Mouse (Mus musculus) gastrocnemius, adult 18-20 months (tissue): Measurements from ENCODE around the gene Kat5. TPM values are rescaled to one million over a fixed set of nuclear protein-coding genes. Genes with fewer than 3 reads are reported as not detected.

Source experiments
- DNase-seq: peaks from one replicate; pipeline ENCODE4 v3.0.0; 2021; ENCODE audit warnings: low spot score
- total RNA-seq, 2 experiments: library from RNA; stranded (reverse); gene quantifications; 2 replicates each; pipeline ENCODE4 v1.2.3; 2021

Gene Kat5
- total RNA-seq, 2 experiments from 2014 or later, result 24.0 to 26.0 TPM

DNA sequence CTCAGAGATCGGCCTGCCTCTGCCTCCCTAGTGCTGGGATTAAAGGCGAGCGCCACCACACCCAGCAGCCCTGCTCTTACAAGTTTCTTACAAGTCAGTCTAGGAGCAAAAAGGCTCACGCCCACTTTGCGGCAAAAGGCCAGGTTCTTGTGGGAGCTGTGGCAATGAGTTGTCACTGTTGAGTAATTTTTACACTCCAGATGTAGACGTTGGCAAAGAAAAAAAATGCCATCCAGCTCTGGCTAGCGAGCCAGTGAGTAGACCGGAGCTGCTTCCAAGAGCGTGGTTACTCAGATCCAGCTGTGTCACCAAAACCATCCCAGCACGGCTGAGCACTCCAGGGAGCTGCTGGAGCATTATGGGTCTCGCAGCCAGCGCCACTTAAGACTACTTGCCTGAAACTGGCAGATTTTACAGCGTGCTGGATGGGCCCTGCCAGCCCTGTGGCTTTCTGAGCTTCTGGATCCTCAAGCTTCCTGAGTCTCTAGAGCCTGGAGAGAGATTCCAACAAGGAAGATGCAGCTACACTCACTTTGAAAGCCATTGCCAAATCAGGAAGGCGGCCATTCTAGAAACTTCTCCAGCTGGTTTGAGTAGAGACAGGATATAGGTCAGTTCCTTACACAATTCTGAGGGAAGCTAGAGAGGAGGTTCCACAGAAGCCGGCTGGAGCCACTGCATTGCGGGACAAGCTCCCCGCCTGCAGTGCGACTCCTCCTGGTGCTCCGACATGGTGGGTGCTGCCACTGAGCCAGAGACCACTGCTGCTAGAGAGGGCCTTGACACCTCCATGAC, 37.5 kb downstream of the Kat5 start:
- DNase-seq, result no peak

DNA sequence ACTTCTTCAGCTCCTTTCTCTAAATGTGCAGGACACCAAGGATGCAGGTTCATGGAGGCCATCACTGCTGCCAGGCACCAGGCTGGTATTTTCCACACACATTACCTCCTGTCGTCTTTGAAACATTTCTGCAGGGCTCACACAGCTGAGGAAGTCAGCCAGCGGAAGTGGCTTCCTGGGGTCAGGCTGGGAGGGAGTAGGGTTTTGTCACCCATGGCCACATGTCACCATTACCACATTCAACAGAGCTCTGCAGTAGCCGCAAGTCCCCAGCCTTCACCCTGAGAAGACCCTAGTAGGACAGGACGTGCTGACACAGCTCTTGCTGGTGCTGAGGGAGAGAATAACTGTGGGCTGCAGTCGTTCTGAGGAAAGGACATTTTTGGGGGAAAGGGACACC, 38.2 kb downstream of the Kat5 start:
- no peak for DNase-seq

DNA sequence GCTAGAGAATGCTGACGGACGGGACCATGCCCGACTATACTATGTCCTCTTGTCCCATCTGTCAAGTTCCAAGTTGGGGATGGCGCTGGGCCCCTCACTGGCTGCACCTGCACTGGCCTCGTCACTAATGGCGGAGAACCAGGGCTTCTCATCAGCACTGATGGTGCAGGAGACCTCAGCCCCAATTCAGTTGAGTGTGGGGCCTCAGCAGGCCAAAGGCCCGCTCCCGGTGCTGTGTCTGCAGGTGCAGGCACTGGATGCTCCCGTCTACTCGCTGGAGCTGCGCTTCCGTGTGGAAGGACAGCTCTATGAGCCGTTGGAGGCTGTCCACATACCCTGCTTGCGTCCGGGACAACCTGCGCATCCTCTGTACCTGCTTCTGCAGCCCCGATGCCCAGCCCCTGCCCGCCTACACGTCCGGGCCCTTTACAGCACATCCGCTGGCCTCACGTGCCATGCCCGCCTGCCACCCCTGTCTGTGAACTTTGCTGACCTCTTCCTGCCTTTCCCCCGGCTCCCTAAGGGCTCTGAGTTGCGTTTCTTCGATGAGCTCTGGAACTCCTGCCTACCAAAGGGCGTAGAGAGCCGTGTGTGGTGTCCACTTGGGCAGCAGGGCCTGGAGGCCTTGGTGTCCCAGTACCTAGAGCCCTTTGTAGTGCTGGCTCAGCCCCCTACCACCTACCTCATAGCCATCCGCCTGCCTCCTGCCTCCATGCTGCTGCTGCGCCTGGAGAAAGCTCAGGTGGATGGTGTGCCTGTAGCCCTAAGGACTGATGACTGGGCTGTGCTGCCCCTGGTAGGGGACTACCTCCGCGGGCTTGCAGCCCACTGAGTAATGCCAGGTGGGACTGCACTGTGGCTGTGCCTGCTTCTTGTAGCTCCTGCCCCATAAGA, 39.4 kb downstream of the Kat5 start:
- no peak for DNase-seq

DNA sequence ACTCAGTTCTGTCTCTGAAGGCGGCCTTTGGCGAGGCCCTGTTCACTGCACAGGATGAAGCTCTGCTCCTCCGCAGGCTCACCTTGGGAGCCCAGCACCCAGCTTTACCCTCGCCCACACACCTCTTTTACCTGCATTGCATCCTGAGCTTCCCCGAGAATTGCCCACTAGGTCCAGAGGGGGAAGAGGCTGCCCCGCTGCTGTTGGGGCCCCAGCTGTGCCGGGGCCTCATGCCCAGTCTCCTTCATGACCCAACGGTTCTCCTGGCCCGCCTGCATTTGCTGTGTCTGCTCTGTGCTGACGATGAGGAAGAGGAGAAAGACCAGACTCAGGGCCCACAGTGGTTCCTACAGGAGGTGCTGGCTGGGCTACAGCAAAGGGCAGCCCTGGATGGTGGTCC, 40.5 kb downstream of the Kat5 start:
- DNase-seq, result no peak

DNA sequence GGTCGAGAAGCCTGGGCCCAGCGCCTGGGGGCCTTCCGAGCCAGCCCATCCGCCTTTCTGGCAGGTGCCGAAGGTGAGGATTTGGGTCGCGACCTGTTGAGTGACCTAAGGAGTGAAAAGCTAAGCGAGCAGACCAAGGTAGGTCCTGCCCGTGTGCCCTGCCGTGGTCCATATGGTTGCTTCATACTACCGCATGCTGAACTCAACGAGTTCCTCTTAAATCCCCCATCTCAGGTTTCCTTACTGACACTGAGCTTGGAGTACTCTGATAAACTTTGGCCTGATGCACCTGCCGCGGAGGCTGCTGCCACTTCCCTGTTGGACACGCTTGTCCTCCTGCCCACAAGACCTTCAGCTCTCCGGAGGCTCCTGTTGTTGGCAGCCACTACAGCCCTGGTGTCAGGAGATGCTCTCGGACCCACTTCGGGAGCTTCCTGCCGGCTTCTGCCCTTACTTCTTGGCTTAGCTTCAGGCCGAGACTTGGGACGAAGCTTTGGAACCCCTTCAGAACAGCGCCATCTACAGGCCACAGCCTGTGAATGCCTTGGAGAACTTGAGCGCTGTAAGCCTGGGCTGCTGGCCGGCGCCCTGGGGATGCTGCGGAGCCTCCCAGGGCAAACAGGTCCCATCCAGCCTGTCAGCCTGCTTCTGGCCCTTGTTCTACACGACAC, 41.4 kb downstream of the Kat5 start:
- peak; percentile 88 for DNase-seq

DNA sequence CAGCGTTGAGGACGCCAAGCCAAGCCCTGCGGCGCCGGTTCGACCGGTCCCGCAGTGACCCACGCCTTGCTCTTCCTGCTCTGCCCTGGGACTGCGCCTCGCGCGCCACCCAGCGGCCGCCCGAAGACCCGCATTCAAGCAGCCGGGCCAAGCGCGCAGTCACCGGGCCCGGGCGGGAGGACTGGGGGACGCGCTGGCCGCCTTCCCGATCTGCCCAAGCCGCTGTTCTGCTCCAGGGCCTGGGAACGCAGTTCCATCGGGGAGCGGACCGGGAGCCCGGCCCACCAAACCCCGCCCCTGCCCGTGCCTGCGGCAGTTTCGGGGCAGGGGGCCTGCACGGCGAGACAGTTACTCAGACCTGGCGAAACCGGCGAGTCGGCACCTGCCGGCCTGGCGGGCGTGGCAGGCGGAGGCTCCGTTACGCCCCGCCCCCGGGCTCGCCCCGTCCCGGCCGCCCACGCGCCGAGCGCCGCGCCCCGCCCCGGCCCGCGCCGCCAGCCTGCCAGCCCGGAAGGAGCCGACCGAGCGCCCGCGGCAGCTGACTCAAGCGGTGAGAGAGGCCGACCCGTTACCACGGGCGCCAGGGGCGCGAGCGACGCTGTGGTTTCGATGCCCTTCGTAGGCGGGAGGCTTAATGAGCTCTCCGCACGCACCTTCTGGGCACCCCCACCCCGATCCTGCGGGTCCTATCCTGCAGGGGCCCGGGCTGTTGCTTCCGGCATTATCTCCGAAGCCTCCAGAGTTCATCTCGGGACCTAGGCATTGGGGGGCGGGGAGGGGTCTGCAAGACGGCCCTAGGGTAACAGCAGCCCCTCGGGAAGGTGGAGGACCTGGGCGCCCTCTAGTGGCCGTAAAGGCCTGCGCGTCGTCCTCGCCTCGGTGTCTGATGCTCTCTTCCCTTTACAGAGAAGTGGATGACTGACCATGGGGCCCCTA, 42.2 kb downstream of the Kat5 start, which contains the start of gene Ap5b1:
Gene Ap5b1 (plus strand): TSS at position 492 of the 936 bp plus-strand sequence.
- DNase-seq, result peak; percentile 90

DNA sequence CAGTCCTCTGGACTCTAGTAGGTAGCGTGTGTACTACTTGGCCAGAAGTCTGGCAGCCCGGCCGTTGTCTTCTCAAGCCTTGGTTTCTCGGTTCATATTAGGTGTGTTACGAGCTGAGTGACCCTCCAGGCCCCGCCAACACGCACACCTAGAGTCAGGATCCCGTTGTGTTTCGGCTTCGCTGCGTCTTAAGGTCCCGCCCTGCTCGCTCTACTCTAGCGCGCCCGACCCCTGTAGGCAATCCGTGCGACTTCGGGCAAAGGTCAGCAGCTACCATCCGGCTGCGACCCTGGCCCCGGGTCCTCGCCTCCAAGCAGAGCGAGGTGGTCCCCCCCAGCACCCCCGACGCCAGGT, 42.9 kb downstream of the Kat5 start:
- no peak for DNase-seq

DNA sequence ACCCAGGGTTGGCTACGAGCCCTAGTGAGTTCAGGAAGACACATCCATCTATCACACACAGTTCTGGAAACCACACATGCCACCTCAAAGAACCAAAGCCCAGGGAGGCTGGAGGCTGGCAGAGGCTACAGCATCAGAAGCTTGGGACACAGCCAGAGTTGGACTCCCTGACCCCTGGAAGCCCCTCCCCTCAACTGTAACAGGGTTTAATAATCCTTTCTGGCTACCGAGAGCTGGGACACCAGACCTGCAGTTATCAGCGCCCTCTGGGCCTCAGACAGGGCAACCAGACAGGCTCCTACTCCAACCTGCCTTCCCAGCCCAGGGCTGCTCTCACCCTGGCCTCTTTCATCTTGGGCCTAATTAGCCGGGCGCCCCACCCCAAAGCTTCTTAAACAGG, 43.7 kb downstream of the Kat5 start:
- DNase-seq, result no peak

DNA sequence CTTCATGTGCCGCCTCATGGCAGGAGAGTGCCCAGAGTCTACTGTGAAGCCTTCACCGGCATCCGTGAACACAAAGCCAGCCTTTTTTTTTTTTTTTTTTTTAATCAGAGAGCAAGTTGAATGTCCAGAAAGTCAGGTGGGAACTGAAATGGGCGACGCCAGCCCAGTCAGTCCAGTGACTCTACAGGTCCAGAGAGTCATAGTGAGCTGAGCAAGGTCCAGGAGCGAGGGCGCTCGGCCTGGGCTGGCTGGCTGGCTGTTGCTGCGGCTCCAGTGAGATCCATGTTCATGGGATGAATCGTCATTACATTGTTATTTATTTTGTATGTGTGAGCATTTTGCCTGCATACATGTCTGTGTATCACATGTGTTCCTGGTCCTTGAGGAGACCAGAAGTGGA, 47.3 kb downstream of the Kat5 start:
- DNase-seq, result no peak

DNA sequence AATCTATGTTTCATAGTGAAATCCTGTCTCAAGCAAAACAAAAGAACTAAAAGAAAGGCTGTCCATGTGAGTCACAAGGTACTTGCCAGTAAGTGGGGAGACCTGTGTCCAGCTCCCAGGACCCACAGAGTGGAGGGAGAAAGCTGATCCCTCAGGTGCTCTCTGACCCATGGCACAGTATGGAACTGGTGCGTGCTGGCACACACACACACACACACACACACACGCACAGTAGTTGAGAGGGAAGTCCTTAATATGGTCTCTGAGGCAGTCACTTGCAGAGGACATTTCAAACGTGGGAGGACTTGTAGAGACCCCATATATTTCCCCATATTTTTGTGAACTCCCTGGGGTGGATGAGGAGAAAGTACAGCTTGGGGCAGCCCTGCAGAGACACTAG, 48.2 kb downstream of the Kat5 start:
- DNase-seq, result no peak

DNA sequence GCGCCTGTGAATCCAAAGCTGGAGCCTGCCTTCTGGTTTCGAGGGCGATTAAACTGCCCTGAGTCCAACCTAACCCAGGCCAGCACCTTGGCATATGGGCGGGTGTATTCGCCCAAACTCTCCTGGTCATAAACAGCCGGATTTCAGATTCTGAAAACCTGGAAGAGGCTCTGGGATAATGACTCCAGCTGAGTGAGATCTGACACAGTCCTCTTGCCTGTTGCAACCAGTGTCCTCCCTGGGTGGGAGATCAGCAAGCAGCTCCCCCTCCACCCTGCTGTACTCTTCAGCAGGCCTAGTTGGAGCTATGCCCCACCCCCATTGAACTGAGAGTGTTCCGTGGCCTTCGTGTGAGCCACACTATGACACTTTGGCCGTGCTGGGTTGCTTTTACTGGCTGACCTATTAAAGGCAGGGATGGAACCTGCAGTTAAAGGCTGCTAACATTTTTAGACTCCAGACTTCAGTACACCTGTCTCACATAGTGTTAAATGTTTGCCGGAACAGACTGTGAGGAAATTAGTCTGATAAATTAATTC, 48.7 kb downstream of the Kat5 start:
- DNase-seq, result no peak

DNA sequence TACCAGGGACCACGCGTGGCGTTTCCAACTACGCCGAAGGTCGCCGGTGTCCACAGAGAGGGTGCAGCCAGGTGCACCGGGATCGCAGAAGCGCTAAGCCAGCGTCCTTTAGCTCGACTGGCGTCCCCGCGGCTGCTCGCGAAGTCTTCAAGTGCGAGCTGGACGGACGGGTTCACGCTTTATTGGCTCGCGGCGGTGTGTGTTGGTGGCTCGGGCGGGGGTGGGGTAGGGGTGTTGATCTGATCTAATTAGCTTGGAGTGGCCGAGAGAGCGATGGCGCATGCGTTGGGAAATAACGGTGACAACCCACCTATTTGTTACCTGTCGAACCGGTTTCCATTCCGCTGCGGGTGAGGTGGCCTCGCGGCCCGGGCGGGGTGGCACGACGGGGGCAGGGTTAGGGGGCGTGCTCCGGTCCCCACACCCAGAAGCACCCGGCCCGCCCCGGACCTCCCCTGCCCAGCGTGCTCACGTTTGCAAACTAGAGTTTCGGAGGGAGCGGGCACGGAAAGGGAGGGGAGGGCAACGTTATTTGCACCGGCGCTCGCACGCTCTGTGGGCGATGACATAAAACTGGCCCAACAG, 49.5 kb downstream of the Kat5 start, which contains the start of gene Ovol1:
Gene Ovol1 (minus strand): TSS at position 190 of the 585 bp plus-strand sequence.
- no peak for DNase-seq

DNA sequence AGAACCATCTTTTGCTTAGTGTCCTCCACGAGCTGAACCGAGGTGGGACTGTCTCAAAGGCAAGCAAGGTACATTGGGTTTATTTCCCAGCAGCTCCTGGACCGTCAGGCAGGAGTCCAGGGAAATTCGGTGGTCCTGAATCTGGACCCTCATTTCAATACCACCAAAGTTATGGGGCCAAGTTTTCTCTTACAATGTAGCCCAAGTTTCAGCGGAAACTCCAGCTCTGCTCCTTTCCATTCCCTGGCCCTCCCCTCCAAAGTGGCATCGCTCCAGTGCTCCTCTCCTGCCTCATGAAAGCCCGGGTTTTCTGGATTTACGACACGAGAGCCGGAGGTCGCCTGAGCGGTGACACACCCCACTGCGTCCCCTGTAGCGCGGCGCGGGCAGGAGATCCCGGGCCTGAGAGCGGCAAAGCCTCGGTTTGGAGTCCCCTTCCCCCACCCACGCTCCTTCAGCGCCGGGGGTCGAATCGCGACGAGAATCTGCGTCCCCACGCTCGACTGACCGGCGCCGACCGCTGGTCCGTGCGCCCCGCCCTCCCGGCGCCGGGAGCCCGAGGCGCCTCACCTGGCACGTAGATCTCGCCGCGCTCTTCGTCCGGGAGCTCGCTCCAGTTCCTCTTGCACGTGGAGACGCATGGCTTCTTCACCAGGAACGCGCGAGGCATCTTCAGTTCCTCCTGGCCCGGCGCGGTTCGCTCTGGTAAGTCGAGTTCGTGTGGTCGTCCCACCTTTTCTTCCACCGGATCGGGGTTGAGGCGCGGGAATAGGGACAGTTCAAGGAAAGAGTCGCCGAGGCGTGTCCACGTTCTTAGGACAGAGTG, 50.2 kb downstream of the Kat5 start:
- no peak for DNase-seq

DNA sequence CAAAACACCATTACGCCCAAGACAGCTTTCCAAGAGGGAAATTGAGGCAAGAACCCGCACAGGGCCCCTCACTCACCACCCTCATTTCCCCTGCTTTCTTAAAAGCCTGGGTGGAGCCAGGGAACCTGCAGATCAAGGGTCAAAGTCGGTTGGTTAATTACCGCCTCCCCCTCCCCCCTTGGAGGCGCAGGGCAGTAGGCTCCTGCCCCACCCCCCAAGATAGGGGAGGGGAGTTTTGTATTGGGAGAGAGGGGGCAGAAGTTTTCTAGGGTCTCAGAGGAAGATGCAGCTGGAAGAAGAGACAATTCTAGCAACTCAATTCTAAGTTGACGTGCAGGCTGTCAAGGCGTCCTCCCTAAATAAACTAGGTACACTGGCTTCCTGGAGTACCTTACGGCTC, 50.8 kb downstream of the Kat5 start:
- no peak for DNase-seq

DNA sequence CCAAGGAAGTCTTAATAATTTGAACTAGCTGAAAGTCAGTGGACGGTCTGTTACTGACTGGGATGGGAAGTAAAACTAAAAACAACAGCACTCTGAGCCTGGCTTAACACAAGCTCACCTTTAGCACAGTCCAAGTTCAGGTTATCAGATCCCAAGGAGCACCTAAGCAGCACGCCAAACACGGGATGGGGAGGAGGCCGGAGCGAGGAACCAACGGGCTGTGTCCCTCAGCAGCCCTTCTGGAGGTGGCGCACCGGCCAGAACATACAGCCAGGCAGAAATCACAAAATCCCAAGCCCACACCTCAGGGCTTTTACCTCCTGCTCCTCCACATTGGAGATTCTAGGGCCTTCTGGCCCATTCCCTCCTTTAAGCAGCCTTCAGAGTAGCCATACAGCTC, 51.3 kb downstream of the Kat5 start:
- DNase-seq, result no peak

DNA sequence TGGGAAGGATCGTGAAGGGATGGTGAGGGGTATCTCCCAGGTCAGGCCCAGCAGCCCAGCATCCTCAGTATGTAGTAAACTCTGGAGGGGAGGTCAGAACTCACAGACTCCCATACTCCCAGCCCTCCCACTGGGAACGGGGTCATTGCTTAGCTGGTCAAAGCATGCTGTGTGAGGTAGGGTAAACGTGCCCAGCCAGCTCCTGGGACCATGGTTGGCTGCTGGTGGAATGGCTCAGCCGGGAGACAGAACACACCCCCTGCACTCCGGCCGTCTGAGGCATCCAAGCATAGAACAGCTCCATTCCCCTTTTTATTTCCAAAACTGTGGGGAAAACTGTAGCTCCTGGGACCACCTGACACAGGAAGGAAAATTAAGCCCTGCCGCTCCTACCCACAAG, 51.9 kb downstream of the Kat5 start:
- DNase-seq, result no peak

DNA sequence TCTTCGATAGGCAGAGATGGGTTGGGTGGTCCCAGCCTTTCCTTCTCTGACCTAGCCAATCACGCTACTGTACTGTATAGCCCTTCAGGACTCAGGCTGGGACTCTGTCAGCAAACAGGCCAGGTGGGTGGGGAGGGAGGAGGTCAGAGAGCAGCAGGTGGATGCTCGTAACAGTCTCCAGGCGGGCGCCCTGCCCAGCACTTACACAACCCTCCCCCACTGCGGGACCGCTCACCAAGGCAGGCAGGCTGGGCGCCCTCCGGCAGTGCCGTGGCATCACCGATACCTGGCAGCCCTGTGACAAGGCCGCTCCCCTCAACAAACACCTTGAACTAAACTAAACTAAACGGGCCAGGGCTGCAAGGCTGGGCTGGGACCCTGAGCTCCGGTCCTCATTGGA, 55.8 kb downstream of the Kat5 start:
- DNase-seq, result no peak

DNA sequence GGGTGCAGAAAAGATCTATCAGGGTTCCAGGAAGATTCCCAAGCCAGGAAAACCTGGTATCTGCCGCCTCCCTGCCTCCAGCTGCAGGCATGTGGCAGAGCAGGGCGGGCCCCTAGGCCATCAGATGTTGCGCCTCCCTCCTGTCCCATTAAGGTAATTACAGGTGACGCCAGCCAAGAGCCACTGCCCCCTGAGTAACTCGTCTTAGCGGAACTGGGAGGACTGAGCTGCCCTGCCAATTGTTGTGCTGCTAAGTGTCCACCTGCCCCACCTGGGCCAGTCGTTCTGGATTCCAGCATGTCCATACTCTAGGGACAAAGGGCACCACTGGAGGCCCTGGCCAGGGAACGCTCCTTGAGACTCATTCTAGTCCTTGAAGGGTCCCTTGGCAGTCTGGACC, 56.2 kb downstream of the Kat5 start:
- DNase-seq, result no peak
